Mouse (Mus musculus) leukemia stem cell, adult 10-12 weeks (primary cell): ENCODE data around the gene H2-M10.1. TPM values are rescaled to one million over a fixed set of nuclear protein-coding genes. Genes with fewer than 3 reads are reported as not detected.

Experiments used
- polyA plus RNA-seq: library from polyadenylated mRNA; stranded (reverse); fragments of >175 nt; gene quantifications from 2 replicates; pipeline ENCODE4 v1.2.3, GENCODE M21; 2012; ENCODE audit warnings: low replicate concordance

Gene H2-M10.1
- polyA plus RNA-seq: not detected in 2 replicates

DNA sequence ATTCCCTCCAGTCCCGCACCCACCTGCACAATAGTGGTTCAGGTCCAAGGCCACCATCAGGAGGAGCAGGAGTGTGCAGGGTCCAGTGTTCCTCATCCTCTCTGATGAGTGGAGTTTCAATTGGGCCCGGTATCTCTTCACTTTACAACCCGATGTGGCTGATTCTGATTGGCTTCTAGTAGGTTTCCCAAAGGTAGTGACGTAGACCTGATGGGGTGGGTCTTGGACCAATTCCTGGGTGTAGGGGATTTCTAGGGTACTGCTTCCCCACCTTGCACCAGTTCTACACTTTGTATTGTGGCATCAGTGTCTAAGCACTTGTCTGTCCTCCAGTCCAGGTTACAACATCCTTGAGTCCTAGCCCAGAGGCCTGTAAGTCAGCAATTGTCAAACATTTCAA is at the start of gene H2-M10.1:
Gene H2-M10.1 (minus strand): TSS at position 101 of the 400 bp plus-strand sequence.

DNA sequence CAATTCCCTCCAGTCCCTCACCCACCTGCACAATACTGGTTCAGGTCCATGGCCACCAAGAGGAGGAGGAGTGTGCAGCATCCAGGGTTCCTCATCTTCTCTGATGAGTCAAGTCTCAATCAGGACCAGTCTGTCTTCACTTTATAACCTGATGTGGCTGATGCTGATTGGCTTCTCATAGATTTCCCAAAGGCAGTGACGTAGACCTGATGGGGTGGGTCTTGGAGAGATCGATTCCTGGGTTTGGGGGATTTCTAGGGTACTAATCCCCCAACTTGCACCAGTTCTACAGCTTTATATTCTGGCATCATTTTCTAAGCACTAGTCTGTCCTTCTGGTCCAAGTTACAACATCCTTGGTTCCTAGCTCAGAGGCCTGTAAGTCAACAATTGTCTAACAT is 42.4 kb upstream of the H2-M10.1 start, which contains the start of gene H2-M10.3:
Gene H2-M10.3 (minus strand): TSS at position 101 of the 400 bp plus-strand sequence.

DNA sequence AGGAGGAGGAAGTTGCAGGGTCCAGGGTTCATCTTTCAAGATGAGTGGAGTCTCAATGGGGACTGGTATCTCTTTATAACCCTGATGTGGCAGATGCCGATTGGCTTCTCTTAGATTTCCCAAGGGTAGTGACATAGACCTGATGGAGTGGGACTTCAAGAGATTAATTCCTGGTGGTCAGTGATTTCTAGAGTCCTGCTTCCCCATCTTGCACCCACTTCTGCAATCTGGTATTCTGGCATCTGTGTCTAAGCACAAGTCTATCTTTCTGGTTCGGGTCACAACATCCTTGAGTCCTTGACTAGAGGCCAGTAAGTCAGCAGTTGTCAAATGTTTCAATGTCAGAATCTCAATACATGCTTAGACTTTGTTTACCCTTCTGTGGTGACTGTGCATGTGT is 39.6 kb downstream of the H2-M10.1 start, which contains the start of gene H2-M10.2:
Gene H2-M10.2 (minus strand): TSS at position 101 of the 400 bp plus-strand sequence.

Other genes starting within 250 kb of the H2-M10.1 start
- not detected in 2 replicates for gene Gm19684, start 204.5 kb downstream of the H2-M10.1 start, polyA plus RNA-seq
- 0.30 TPM in 1 of 2 replicates, not detected in the other for gene Gm7030, start 196.7 kb downstream of the H2-M10.1 start, polyA plus RNA-seq
- gene Gm8909, start 157.6 kb downstream of the H2-M10.1 start, polyA plus RNA-seq: 0.54 TPM in 1 of 2 replicates, not detected in the other
- gene H2-T3, start 135.9 kb downstream of the H2-M10.1 start, polyA plus RNA-seq: not detected in 2 replicates
- 59.6 and 98.6 TPM in 2 replicates for gene Rpp21, start 68.1 kb downstream of the H2-M10.1 start, polyA plus RNA-seq
- 10.4 and 12.7 TPM in 2 replicates for gene Trim39, start 53.9 kb downstream of the H2-M10.1 start, polyA plus RNA-seq
- gene H2-M10.2, start 39.7 kb downstream of the H2-M10.1 start, polyA plus RNA-seq: not detected in 2 replicates
- gene H2-M10.3, start 42.3 kb upstream of the H2-M10.1 start, polyA plus RNA-seq: not detected in 2 replicates
- gene H2-M10.4, start 136.2 kb upstream of the H2-M10.1 start, polyA plus RNA-seq: not detected in 2 replicates
- gene H2-M11, start 220.9 kb upstream of the H2-M10.1 start, polyA plus RNA-seq: not detected in 2 replicates